Mouse (Mus musculus): ENCODE measurements around the gene Zfp821. TPM values are rescaled to one million over a fixed set of nuclear protein-coding genes. Genes with fewer than 3 reads are reported as not detected.
"Not testable (repeated sequence)": the region's sequence is repeated elsewhere in the genome, so short reads cannot be mapped to it uniquely, and the experiment has no call there.

The Zfp821 gene
- polyA plus RNA-seq, 1 experiment from 2014 or later: 37.7 TPM

GRCm38 (mm10) chr8:109734018-109734417, 28.7 kb downstream of the Zfp821 start:
- Histone ChIP-seq H3K27ac (replicated peaks) (no peak overlapping the region), H3K4me1 (peaks cover 14% of the 10 kb centered on the region), H3K9me3 (replicated peaks) (no peaks in the 10 kb centered on the region), H3K27me3 (ENCODE audit: low read depth, poor library complexity, severe bottlenecking) (no peaks in the 10 kb centered on the region), H3K4me3 (no peak overlapping the region), H3K36me3 (peaks cover 62% of the 10 kb centered on the region)
- DNase-seq (ENCODE audit: low spot score): no peak
- WGBS: 96% methylated on average over 3 of the region's 3 CpGs

- peaks cover 34% of the 10 kb centered on the region for H3K36me3 ChIP-seq
- H3K4me3 ChIP-seq: peak overlapping the region; percentile 98
- peak overlapping the region; percentile 96 for H3K27ac ChIP-seq (replicated peaks)
- no peaks in the 10 kb centered on the region for H3K27me3 ChIP-seq (ENCODE audit: low read depth, poor library complexity, severe bottlenecking)
- WGBS: 10% methylated on average over 8 of the region's 8 CpGs
- no peaks in the 10 kb centered on the region for H3K9me3 ChIP-seq (replicated peaks)
- peaks cover 14% of the 10 kb centered on the region for H3K4me1 ChIP-seq
- DNase-seq (ENCODE audit: low spot score): no peak
Observed at GRCm38 (mm10) chr8:109736819-109737218, 31.5 kb downstream of the Zfp821 start.

- H3K27me3 ChIP-seq (ENCODE audit: low read depth, poor library complexity, severe bottlenecking): no peaks in the 10 kb centered on the region
- peak within 1 kb of the TSS; percentile 96 for H3K27ac ChIP-seq (replicated peaks)
- peak; percentile 95 for DNase-seq (ENCODE audit: low spot score)
- H3K9me3 ChIP-seq (replicated peaks): no peaks in the 10 kb centered on the region
- under 1% methylated on average over 59 of the region's 59 CpGs for WGBS
- peaks cover 28% of the 10 kb centered on the region for H3K36me3 ChIP-seq
- peak within 1 kb of the TSS; percentile 98 for H3K4me3 ChIP-seq
- H3K4me1 ChIP-seq: peaks cover 14% of the 10 kb centered on the region
Observed at GRCm38 (mm10) chr8:109737237-109738048, 32.1 kb downstream of the Zfp821 start, which contains the start of gene Atxn1l. Atxn1l (minus strand) TSS chr8:109737739.

- Histone ChIP-seq H3K4me3 (peak overlapping the region; percentile 98), H3K36me3 (peaks cover 22% of the 10 kb centered on the region), H3K4me1 (peaks cover 14% of the 10 kb centered on the region), H3K9me3 (replicated peaks) (no peaks in the 10 kb centered on the region), H3K27ac (replicated peaks) (peak overlapping the region; percentile 96), H3K27me3 (ENCODE audit: low read depth, poor library complexity, severe bottlenecking) (no peaks in the 10 kb centered on the region)
- 87% methylated on average over 1 of the region's 1 CpGs for WGBS
- no peak for DNase-seq (ENCODE audit: low spot score)
Observed at GRCm38 (mm10) chr8:109738049-109738380, 32.7 kb downstream of the Zfp821 start.

- no peak for DNase-seq (ENCODE audit: low spot score)
- Histone ChIP-seq H3K4me1 (no peaks in the 10 kb centered on the region), H3K27ac (replicated peaks) (no peak overlapping the region), H3K4me3 (no peak overlapping the region), H3K36me3 (no peaks in the 10 kb centered on the region), H3K9me3 (replicated peaks) (no peaks in the 10 kb centered on the region), H3K27me3 (ENCODE audit: low read depth, poor library complexity, severe bottlenecking) (no peaks in the 10 kb centered on the region)
- WGBS: 91% methylated on average over 8 of the region's 12 CpGs
Observed at GRCm38 (mm10) chr8:109747468-109748199, 42.3 kb downstream of the Zfp821 start.

- no peaks in the 10 kb centered on the region for H3K4me1 ChIP-seq
- 75% methylated on average over 5 of the region's 5 CpGs for WGBS
- H3K9me3 ChIP-seq (replicated peaks): no peaks in the 10 kb centered on the region; the same call in 1 of the 2 replicates
- no peak for DNase-seq (ENCODE audit: low spot score)
- H3K27ac ChIP-seq (replicated peaks): no peak overlapping the region
- H3K27me3 ChIP-seq (ENCODE audit: low read depth, poor library complexity, severe bottlenecking): no peaks in the 10 kb centered on the region
- no peaks in the 10 kb centered on the region for H3K36me3 ChIP-seq
- no peak overlapping the region for H3K4me3 ChIP-seq
Observed at GRCm38 (mm10) chr8:109750274-109750673, 44.9 kb downstream of the Zfp821 start.

- 83% methylated on average over 12 of the region's 12 CpGs for WGBS
- H3K27me3 ChIP-seq (ENCODE audit: low read depth, poor library complexity, severe bottlenecking): no peaks in the 10 kb centered on the region
- no peaks in the 10 kb centered on the region for H3K4me1 ChIP-seq
- no peak for DNase-seq (ENCODE audit: low spot score)
- no peaks in the 10 kb centered on the region for H3K36me3 ChIP-seq
- H3K27ac ChIP-seq (replicated peaks): no peak overlapping the region
- H3K4me3 ChIP-seq: no peak overlapping the region
- H3K9me3 ChIP-seq (replicated peaks): no peaks in the 10 kb centered on the region; the same call in 1 of the 2 replicates
Observed at GRCm38 (mm10) chr8:109750699-109751098, 45.4 kb downstream of the Zfp821 start.

- no peaks in the 10 kb centered on the region for H3K4me1 ChIP-seq
- no peak for DNase-seq (ENCODE audit: low spot score)
- no peaks in the 10 kb centered on the region; the same call in 1 of the 2 replicates for H3K9me3 ChIP-seq (replicated peaks)
- H3K27ac ChIP-seq (replicated peaks): no peak overlapping the region
- H3K4me3 ChIP-seq: no peak overlapping the region
- H3K36me3 ChIP-seq: no peaks in the 10 kb centered on the region
- WGBS: 92% methylated on average over 20 of the region's 20 CpGs
- no peaks in the 10 kb centered on the region for H3K27me3 ChIP-seq (ENCODE audit: low read depth, poor library complexity, severe bottlenecking)
Observed at GRCm38 (mm10) chr8:109751731-109752485, 46.6 kb downstream of the Zfp821 start.

- no peaks in the 10 kb centered on the region for H3K4me1 ChIP-seq
- no peak for DNase-seq (ENCODE audit: low spot score)
- no peaks in the 10 kb centered on the region for H3K27me3 ChIP-seq (ENCODE audit: low read depth, poor library complexity, severe bottlenecking)
- WGBS: 89% methylated on average over 8 of the region's 8 CpGs
- no peaks in the 10 kb centered on the region for H3K36me3 ChIP-seq
- H3K9me3 ChIP-seq (replicated peaks): no peaks in the 10 kb centered on the region; the same call in 1 of the 2 replicates
- no peak overlapping the region for H3K4me3 ChIP-seq
- H3K27ac ChIP-seq (replicated peaks): no peak overlapping the region
Observed at GRCm38 (mm10) chr8:109754696-109755095, 49.4 kb downstream of the Zfp821 start.

GRCm38 (mm10) chr8:109755554-109755953, 50.2 kb downstream of the Zfp821 start:
- H3K36me3 ChIP-seq; H3K9me3 ChIP-seq (replicated peaks): not testable (repeated sequence)
- 86% methylated on average over 4 of the region's 4 CpGs for WGBS

GRCm38 (mm10) chr8:109756849-109757248, 51.5 kb downstream of the Zfp821 start:
- H3K27me3 ChIP-seq (ENCODE audit: low read depth, poor library complexity, severe bottlenecking): no peaks in the 10 kb centered on the region
- H3K9me3 ChIP-seq (replicated peaks): peaks cover 2% of the 10 kb centered on the region
- no peak overlapping the region for H3K4me3 ChIP-seq
- WGBS: 79% methylated on average over 3 of the region's 3 CpGs
- no peaks in the 10 kb centered on the region for H3K36me3 ChIP-seq
- no peaks in the 10 kb centered on the region for H3K4me1 ChIP-seq
- no peak for DNase-seq (ENCODE audit: low spot score)
- H3K27ac ChIP-seq (replicated peaks): no peak overlapping the region

More at GRCm38 (mm10) chr8:109755554-109755953, 50.2 kb downstream of the Zfp821 start:
- H3K27me3 ChIP-seq (ENCODE audit: low read depth, poor library complexity, severe bottlenecking); DNase-seq (ENCODE audit: low spot score); H3K27ac ChIP-seq (replicated peaks); H3K4me1 ChIP-seq; H3K4me3 ChIP-seq: not testable (repeated sequence)

- no peaks in the 10 kb centered on the region for H3K36me3 ChIP-seq
Observed at GRCm38 (mm10) chr8:109759426-109759825, 54.1 kb downstream of the Zfp821 start.

More at GRCm38 (mm10) chr8:109759426-109759825, 54.1 kb downstream of the Zfp821 start:
- DNase-seq (ENCODE audit: low spot score): no peak
- H3K9me3 ChIP-seq (replicated peaks): peaks cover 27% of the 10 kb centered on the region
- 94% methylated on average over 7 of the region's 7 CpGs for WGBS
- no peaks in the 10 kb centered on the region for H3K4me1 ChIP-seq
- H3K4me3 ChIP-seq: no peak overlapping the region
- no peaks in the 10 kb centered on the region for H3K27me3 ChIP-seq (ENCODE audit: low read depth, poor library complexity, severe bottlenecking)
- no peak overlapping the region for H3K27ac ChIP-seq (replicated peaks)
